Mouse (Mus musculus): ENCODE results near the gene Oas1c. TPM values are rescaled to one million over a fixed set of nuclear protein-coding genes. Genes with fewer than 3 reads are reported as not detected.
"Not testable (repeated sequence)": the region's sequence is repeated elsewhere in the genome, so short reads cannot be mapped to it uniquely, and the experiment has no call there.

Gene Oas1c
- under 1 TPM; 0.23 to 0.42 TPM for total RNA-seq (2021)
- long read RNA-seq, experiment 1, partial matches to known transcripts = 1 of 1 reads
- long read RNA-seq, experiment 1, other reads (novel, unspliced or antisense) = 0 of 1 reads
- long read RNA-seq, experiment 2 = 0 reads

GRCm38 (mm10) chr5:120811951-120812819, at the start of gene Oas1c:
Gene Oas1c (minus strand): TSS chr5:120812514.
- peak; percentile 40 to 76 for DNase-seq (ENCODE audit: low spot score in 2 of 2)

- DNase-seq (ENCODE audit: low spot score in 2 of 2) = no peak
Observed at GRCm38 (mm10) chr5:120861121-120861520, 48.8 kb upstream of the Oas1c start, which contains the start of gene Oas1h. Gene Oas1h (plus strand): TSS chr5:120861421.

DNA sequence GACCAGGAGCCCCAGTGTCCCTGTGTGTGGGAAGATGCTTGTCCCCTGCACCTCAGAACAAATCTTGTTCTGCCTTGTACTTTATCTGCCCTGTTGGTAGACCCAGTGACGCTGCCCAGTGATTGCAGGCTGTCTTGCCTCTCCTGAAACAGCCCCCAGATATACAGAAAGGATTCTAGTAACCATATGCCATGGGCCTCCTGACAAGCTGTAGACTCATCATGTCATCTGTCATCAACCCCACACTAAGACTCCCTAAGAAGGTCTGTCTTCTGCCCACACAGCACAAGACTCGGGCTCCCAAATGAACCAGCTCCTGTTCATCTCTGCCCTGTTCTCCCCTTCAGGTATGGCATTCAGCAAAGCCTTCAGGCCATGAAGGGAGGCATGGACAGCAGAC, 46.9 kb upstream of the Oas1c start:
- no peak for DNase-seq (ENCODE audit: low spot score in 2 of 2)

DNA sequence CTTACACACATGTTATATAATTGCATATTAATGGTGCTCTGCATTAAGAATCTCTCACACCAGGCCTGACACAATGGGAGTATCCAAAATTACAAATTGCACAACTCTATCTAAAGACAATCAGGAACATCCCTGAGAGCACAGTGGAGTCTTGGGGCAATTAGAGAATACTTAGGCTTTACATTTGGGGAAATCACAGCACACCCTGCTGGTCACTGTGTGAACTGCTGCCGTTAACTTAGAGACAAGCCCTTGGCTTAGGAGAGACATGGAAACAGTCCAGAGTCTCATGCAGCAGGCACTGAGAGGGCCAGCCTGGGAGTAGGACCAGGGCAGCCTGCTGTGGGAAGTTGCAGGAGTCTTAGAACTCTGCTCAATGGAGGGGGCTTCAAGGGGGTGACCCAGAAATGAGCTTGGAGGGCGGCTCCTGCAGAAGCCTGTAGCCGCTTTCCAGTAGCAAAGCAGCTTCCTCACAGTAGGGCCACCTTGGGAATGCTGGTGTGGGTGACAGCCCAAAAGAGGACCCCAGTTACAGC, 37.4 kb upstream of the Oas1c start:
- DNase-seq (ENCODE audit: low spot score in 2 of 2) = no peak

DNA sequence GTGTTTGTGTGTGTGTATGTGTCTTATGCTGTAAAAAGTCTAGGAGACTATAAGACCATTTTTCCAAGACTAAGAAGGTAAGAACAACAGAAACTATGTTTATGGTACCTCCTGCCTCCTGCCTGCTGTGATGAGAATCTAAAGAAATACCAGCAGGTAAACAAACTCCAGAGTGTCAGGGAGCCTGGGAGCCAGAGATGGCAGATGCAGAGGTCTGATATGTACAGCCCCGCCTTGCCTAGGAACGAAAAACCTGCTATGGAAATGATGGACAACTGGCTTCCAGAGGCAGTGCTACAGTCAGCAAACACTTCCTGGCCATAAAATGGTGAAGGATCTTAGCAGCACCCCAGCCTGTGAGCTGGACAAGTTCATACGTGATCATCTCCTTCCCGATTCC, 34.8 kb upstream of the Oas1c start, which contains the start of gene Oas1f:
Gene Oas1f (plus strand): TSS at position 301 of the 400 bp plus-strand sequence.
- no peak for DNase-seq (ENCODE audit: low spot score in 2 of 2)

DNA sequence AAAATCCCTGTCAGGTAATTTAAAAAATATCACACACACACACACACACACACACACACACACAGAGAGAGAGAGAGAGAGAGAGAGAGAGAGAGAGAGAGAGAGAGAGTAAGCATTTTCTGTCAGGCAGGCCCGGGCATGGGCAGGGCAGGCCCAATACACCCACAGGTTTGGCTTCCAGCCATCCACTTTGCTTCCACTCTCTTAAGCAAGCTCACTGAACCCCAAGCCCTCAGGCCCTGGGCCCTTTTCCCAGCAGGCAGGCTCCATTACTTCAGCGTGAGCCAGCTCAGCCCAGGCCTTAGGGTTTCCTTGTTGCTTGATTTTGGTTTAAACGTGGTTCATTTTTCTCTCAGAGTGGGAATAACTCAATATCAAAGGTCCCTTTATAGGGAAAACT, 32.4 kb upstream of the Oas1c start:
- DNase-seq (ENCODE audit: low spot score in 2 of 2) = no peak

- DNase-seq (ENCODE audit: low spot score in 2 of 2) = peak in 1 of 2 experiments; percentile 25
Observed at GRCm38 (mm10) chr5:120836731-120837585, 24.6 kb upstream of the Oas1c start.

GRCm38 (mm10) chr5:120833335-120834280, 21.3 kb upstream of the Oas1c start:
- DNase-seq (ENCODE audit: low spot score in 2 of 2) = no peak

DNA sequence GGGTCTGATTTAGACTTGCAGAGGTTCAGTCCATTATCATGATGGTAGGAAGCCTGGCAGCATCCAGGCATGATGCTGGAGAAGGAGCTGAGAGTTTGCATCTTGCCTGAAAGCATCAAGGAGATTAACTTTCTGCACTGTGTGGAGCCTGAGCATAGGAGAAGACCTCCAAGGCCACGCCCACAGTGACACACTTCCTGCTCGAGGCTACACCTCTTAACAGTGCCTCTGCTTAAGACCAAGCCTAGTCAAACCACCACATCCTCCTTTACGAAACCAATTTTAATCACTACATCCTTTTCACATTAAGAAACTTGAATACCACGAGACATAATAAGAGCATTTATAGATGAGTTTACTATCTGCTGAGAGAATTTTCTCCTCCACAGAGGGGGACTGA, 18.7 kb upstream of the Oas1c start:
- no peak for DNase-seq (ENCODE audit: low spot score in 2 of 2)

GRCm38 (mm10) chr5:120818999-120819398, 6.7 kb upstream of the Oas1c start:
- no peak for DNase-seq (ENCODE audit: low spot score in 2 of 2)

- DNase-seq (ENCODE audit: low spot score in 2 of 2) = no peak
Observed at GRCm38 (mm10) chr5:120815949-120816348, 3.6 kb upstream of the Oas1c start.

- DNase-seq (ENCODE audit: low spot score in 2 of 2) = no peak
Observed at GRCm38 (mm10) chr5:120813023-120813422, 709 bp upstream of the Oas1c start.

DNA sequence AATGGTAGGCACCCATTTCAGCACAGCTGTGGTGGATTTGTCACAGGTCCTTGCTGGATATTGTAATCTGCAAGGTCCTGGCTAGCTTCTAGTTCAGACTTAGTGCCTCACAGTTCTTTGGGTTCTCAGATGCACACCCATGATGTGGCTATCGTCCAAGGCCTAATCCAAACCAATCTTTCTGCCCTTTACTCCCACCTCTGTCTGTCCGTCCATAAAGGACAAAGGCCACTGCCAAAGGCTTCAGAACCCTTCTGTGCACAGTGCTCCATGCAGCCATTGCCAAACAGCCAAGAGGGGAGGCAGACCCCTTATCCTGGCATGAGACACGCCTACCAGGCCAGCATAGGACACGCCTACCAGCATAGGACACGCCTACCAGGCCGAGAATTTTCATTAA, 3.1 kb downstream of the Oas1c start:
- no peak for DNase-seq (ENCODE audit: low spot score in 2 of 2)

- no peak for DNase-seq (ENCODE audit: low spot score in 2 of 2)
Observed at GRCm38 (mm10) chr5:120806458-120806857, 5.9 kb downstream of the Oas1c start.

- DNase-seq (ENCODE audit: low spot score in 2 of 2) = no peak
Observed at GRCm38 (mm10) chr5:120803596-120803995, 8.7 kb downstream of the Oas1c start.

- DNase-seq (ENCODE audit: low spot score in 2 of 2) = not testable (repeated sequence)
Observed at GRCm38 (mm10) chr5:120798943-120799342, 13.4 kb downstream of the Oas1c start.

DNA sequence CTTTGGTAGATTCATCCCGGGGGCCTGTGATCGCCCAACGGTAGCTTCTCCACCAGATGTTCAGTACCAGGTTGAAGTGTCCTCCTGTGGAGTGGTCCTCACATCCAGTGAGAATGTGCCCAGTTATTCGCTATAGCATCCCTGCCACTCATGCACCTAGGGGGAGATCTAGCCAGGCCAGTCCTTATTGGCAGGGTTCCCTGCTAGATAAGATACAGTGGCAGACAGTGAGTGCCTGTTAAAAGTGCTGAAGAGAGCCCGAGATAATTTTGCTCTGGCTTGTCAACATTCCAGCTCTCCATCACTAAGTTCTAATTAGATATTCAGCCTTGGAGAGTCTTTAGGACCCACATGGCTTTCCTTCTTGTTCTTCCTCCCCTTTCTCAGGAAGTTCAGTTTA, 14.2 kb downstream of the Oas1c start:
- DNase-seq (ENCODE audit: low spot score in 2 of 2) = not testable (repeated sequence)

DNA sequence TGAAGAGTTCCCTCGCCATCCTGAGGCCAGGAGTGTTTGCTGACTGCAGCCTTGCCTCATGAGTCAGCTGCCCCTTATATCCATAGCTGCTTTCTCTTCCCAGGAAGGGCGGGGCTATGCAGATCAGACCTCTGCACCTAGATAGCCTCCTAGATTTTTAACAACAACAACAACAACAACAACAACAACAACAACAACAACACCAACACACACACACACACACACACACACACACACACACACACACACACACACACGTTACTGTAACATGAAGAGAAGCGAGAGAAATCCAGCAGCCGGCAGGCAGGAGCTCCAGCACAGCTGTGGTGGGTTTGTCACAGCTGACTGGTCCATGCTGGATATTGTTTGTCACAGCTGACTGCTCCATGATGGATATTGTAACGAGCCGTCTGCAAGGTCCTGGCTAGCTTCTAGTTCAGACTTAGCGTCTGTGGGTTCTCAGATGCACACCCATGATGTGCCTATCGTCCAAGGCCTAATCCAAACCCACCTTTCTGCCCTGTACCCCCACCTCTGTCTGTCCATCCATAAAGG, 16.8 kb downstream of the Oas1c start, which contains the start of gene Oas1e:
Gene Oas1e (minus strand): TSS at position 51 of the 555 bp plus-strand sequence.
- DNase-seq (ENCODE audit: low spot score in 2 of 2) = not testable (repeated sequence)

DNA sequence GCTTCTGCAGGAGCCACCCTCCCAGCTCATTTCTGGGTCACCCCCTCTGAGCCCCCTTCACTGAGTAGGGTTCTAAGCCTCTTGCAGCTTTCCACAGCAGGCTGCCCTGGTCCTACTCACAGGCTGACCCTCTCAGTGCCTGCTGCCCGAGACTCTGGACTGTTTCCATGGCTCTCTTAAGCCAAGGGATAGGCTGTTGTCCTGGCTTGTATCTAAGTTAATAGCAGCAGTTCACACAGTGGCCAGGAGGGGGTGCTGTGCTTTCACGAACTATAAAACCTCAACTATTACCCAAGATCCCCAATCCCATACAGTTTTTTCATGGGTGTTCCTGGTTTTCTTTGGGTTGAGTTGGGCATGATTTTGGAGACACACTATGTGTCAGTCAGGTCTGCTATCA, 19.3 kb downstream of the Oas1c start:
- DNase-seq (ENCODE audit: low spot score in 2 of 2) = peak in 1 of 2 experiments; percentile 38

GRCm38 (mm10) chr5:120787042-120787441, 25.3 kb downstream of the Oas1c start:
- no peak for DNase-seq (ENCODE audit: low spot score in 2 of 2)

Measured in gastrocnemius, postnatal 4 days (tissue).